Mouse (Mus musculus) C2C12 (cell line): Measurements from ENCODE around the gene Zfp385b.

Experiments used
- CEBPB ChIP-seq: IDR thresholded peaks from one replicate; pipeline ENCODE4 v1.6.1; 2011; ENCODE audit warnings: low read depth, mild to moderate bottlenecking, control low read depth, moderate library complexity
- CTCF ChIP-seq: IDR thresholded peaks from one replicate; pipeline ENCODE4 v1.5.1; 2011; ENCODE audit not compliant: control insufficient read depth, insufficient read depth, insufficient read length
- MAX ChIP-seq: IDR thresholded peaks from one replicate; pipeline ENCODE4 v1.6.1; 2011; ENCODE audit warnings: mild to moderate bottlenecking, control low read depth
- USF1 ChIP-seq: IDR thresholded peaks from one replicate; pipeline ENCODE4 v1.6.1; 2011; ENCODE audit warnings: low read depth, mild to moderate bottlenecking, control low read depth, moderate library complexity

DNA sequence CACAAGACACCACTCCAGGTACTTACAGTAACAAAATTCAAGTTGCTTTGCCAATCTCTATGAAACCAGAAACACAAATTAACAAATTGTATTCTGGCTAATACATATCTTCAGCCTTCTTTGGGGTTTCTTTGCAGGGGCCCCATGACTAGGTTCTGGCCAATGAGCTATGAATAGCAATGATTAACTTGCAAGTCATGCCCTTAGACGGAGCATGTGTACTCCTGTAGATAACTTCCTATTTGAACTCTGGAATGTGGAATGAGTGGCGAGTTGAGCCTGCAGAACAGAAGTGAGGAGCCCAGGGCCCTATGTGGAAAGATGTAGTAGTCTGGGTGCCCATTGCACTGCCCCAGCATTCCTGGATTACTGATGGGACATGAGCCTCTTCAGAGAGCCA lies 276.8 kb downstream of the Zfp385b start:
- no peak for TF ChIP-seq CTCF
- TF ChIP-seq USF1: no peak
- no peak for TF ChIP-seq CEBPB
- no peak for TF ChIP-seq MAX
